Mouse (Mus musculus) heart, postnatal 36 days (tissue): ENCODE measurements around the gene Naa10. TPM values are rescaled to one million over a fixed set of nuclear protein-coding genes. Genes with fewer than 3 reads are reported as not detected.

Source experiments
- DNase-seq, 2 experiments: peaks; one replicate each; pipeline ENCODE4 v3.0.0; 2021 to 2022
- intact Hi-C: fragments of 180-260 bp; cut with DNase I; formaldehyde crosslinking; loops from one replicate; pipeline ENCODE4 v1.15.1; 2025
- total RNA-seq, 2 experiments: library from RNA; stranded (reverse); gene quantifications; 2 replicates each; pipeline ENCODE4 v1.2.3; 2021

Naa10 gene
- 10 to 100 TPM; 58.2 to 61.4 TPM for total RNA-seq

- intact Hi-C loops = no loop called here
- DNase-seq = peak; percentile 85 to 87
Observed at GRCm38 (mm10) chrX:73921823-73922549, at the start of gene Naa10, which contains the start of gene Arhgap4. TSS of gene Naa10 (minus strand) at chrX:73921944. TSS of gene Arhgap4 (minus strand) at chrX:73921870.

- intact Hi-C loops = no loop called here
- no peak for DNase-seq
Observed at GRCm38 (mm10) chrX:73970781-73971180, 49.0 kb upstream of the Naa10 start.

- no peak for DNase-seq
- intact Hi-C loops = loop anchor here (2.0 to 5.0 kb wide), 3 partner anchors 53 to 443 kb away; partner anchors contain the start of gene Irak1
Observed at GRCm38 (mm10) chrX:73969729-73970128, 48.0 kb upstream of the Naa10 start.

GRCm38 (mm10) chrX:73969167-73969566 is 47.4 kb upstream of the Naa10 start:
- intact Hi-C loops = loop anchor here (2.0 to 5.0 kb wide), 3 partner anchors 54 to 443 kb away; partner anchors contain the start of gene Irak1
- no peak for DNase-seq

DNA sequence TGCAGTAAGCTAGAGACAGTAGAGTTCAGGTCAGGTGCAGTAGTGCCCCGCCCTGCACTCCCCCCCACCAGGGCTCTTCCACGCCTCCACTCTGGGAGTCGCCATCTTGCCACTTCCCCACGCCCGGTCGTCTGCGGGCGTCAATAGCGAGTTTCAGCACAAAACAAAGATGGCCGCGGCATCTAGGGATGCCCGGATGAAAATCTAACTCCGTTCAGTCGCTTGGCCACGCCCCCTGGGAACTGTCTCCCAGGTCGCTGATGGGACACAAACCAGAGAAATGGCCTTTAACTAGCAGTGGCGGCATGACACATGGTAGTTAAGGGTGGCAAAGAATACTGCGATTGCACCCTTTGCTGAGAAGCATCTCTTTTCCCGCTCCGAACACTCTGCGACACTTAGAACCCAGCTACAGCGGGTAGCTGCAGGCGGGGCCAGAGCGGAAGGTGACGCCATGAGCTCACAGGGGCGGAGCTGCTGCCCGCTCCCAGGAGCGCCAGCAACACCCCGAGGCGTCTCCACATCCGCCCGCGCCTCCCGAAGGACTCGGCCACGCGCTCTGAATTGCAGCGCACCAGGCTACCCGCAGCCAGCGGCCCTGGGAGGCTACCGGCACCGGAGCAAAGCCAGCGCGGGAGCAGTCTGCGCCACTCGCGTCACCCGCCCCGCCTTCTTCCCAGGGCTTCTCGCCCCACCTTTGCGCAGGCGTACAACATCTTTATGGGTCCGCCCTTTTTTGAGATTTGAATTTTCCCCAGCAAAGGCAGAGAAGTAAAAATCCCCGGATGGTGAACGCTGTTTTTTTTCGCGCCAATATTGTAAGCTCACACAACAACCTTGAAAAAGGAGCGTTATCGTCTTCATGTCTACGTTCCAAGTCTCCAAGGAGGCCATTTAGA is 45.7 kb upstream of the Naa10 start:
- intact Hi-C loops = loop anchor here (2.0 to 5.0 kb wide), 3 partner anchors 55 to 445 kb away; partner anchors contain the start of gene Irak1
- peak; percentile 80 to 91 for DNase-seq

- DNase-seq = peak; percentile 87 to 90
- intact Hi-C loops = loop anchor here (5.0 kb wide), 2 partner anchors 121 to 446 kb away; no protein-coding TSS in a partner anchor
Observed at GRCm38 (mm10) chrX:73966248-73967176, 44.8 kb upstream of the Naa10 start, which contains the start of gene Hcfc1. TSS of gene Hcfc1 (minus strand) at chrX:73966357.

- DNase-seq = peak in 1 of 2 experiments; percentile 24
Observed at GRCm38 (mm10) chrX:73965307-73965706, 43.6 kb upstream of the Naa10 start.

GRCm38 (mm10) chrX:73964363-73964762 is 42.6 kb upstream of the Naa10 start:
- intact Hi-C loops = no loop called here
- DNase-seq = no peak

More at GRCm38 (mm10) chrX:73965307-73965706, 43.6 kb upstream of the Naa10 start:
- intact Hi-C loops = loop anchor here (5.0 kb wide), 2 partner anchors 122 to 447 kb away; no protein-coding TSS in a partner anchor

- intact Hi-C loops = loop anchor here (5.0 kb wide), 1 partner anchor 283 kb away; the partner anchor contains the start of gene Slc6a8
- no peak for DNase-seq
Observed at GRCm38 (mm10) chrX:73954988-73955387, 33.2 kb upstream of the Naa10 start.

GRCm38 (mm10) chrX:73952603-73953002 is 30.9 kb upstream of the Naa10 start:
- intact Hi-C loops = loop anchor here (5.0 kb wide), 1 partner anchor 280 kb away; the partner anchor contains the start of gene Slc6a8
- DNase-seq = no peak

- intact Hi-C loops = loop anchor here (2.0 kb wide), 1 partner anchor 151 kb away; no protein-coding TSS in a partner anchor
- no peak for DNase-seq
Observed at GRCm38 (mm10) chrX:73949341-73949740, 27.6 kb upstream of the Naa10 start.

GRCm38 (mm10) chrX:73948647-73949046 is 26.9 kb upstream of the Naa10 start:
- peak; percentile 49 to 56 for DNase-seq
- intact Hi-C loops = loop anchor here (2.0 kb wide), 1 partner anchor 150 kb away; no protein-coding TSS in a partner anchor

GRCm38 (mm10) chrX:73946896-73947295 is 25.2 kb upstream of the Naa10 start:
- intact Hi-C loops = no loop called here

GRCm38 (mm10) chrX:73942294-73942693 is 20.6 kb upstream of the Naa10 start:
- intact Hi-C loops = no loop called here
- DNase-seq = no peak

More at GRCm38 (mm10) chrX:73946896-73947295, 25.2 kb upstream of the Naa10 start:
- no peak for DNase-seq

DNA sequence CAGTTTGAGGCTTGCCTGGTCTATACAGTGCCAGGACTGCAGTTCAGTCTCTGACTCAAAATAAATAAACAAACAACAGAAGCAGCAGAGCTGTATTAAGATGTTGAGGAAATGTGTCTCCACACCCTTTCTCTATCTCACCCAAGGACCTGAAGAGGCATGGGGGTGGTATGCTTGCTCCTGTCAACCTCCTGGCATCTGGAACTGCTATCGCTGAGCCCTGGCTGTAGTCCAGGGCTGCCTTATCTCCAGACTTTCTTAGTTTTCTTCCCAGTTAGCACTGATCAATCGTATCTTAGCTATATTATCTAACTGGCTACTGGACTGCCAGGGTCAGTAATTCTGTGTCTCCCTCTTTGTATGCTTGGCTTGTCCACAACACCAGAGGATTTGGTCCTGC is 20.1 kb upstream of the Naa10 start:
- no peak for DNase-seq
- intact Hi-C loops = no loop called here

GRCm38 (mm10) chrX:73931871-73932270 is 10.1 kb upstream of the Naa10 start:
- intact Hi-C loops = no loop called here

DNA sequence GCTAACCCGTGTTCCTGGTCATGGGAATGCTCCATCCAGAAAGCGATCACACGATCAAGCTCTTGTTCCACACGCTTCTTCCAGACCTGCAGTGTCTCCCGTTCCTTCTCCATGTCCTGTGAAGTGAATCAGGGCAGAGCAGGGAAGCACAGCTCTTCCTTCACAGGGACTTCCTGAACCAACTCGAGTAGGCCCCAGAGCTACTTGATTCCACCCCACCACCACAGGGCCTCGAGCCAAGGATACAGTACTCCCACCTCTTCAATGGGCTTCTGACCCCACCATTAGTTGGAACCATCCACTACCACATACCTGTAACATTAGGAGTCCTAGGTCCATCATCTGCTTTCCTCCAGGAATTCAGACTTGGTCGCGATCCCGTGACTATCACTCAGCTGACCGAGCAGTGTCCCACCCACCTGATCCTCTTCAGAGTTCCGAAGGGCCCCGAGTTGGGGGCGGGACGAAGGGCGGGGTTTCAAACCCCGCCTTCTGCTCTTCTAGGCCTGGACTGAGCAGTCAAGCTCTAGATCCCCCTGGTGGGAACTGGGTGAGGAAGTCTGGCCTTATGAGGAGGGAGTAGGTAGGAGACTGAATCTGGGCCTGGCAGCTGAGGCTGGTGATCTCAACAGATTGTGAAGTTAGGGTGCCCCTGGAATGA is 8.8 kb upstream of the Naa10 start, which contains the start of gene Renbp:
TSS of gene Renbp (minus strand) at position 449 of the 661 bp plus-strand sequence.
- intact Hi-C loops = no loop called here
- DNase-seq = peak; percentile 55 to 61

More at GRCm38 (mm10) chrX:73931871-73932270, 10.1 kb upstream of the Naa10 start:
- no peak for DNase-seq

GRCm38 (mm10) chrX:73922550-73922882 is 772 bp upstream of the Naa10 start:
- no peak for DNase-seq
- intact Hi-C loops = no loop called here

DNA sequence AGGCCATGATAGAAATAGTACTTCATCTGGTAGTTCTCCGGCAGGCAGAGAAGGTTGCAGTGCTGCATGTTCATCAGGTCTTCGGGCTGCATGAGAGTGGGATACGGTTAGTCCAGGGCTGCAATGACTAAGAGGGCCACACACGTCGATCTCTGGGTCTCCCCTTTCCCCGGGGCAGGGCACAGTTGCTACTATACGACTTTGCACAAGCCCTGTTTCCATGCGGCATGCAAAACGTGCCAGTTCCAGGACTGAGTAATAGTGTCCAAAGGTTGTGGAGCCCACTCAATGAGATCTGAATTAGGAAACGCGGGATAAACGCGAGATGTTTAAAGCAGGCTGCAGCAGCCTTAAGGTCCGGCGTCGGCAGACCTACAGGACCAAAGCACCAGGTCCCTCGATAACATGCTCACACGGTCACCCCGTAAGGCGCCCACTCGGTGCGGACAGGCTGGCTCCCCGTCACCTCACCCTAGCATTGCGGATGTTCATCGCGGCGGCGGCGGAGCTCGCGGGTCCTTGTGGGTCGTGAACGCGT is 390 bp downstream of the Naa10 start:
- no peak for DNase-seq
- intact Hi-C loops = no loop called here
